Mouse (Mus musculus) erythroblast, embryonic 14.5 days (primary cell): ENCODE results near the gene Syt17. TPM values are rescaled to one million over a fixed set of nuclear protein-coding genes. Genes with fewer than 3 reads are reported as not detected.

Experiments used
- H3K27me3 ChIP-seq: 2 replicates; pipeline ENCODE4 v1.6.1; 2012; ENCODE audit warnings: inconsistent platforms; ENCODE audit not compliant: control insufficient read depth
- H3K36me3 ChIP-seq: 2 replicates; pipeline ENCODE4 v1.6.1; 2012; ENCODE audit warnings: mild to moderate bottlenecking, inconsistent platforms; ENCODE audit not compliant: control insufficient read depth
- H3K4me1 ChIP-seq: 2 replicates; pipeline ENCODE4 v1.6.1; 2012; ENCODE audit warnings: inconsistent platforms; ENCODE audit not compliant: control insufficient read depth
- H3K4me3 ChIP-seq: replicated peaks from 2 replicates; pipeline ENCODE3; 2012; ENCODE audit warnings: moderate library complexity, mild to moderate bottlenecking, inconsistent platforms
- H3K9me3 ChIP-seq: 2 replicates; pipeline ENCODE4 v1.6.1; 2012; ENCODE audit warnings: low read length, inconsistent platforms, mixed read lengths; ENCODE audit not compliant: control insufficient read depth
- GATA1 ChIP-seq: IDR thresholded peaks from 2 replicates; pipeline ENCODE4 v1.6.1; 2012; ENCODE audit warnings: low read length, inconsistent platforms, mixed read lengths
- TAL1 ChIP-seq: IDR thresholded peaks from 3 replicates; pipeline ENCODE4 v1.6.1; 2012; ENCODE audit warnings: low read length, inconsistent platforms, mixed read lengths
- polyA plus RNA-seq: library from polyadenylated mRNA; stranded (reverse); fragments of >175 nt; gene quantifications from 2 replicates; pipeline ENCODE4 v1.2.3, GENCODE M21; 2012

Syt17 gene
- polyA plus RNA-seq, 1 experiment: 0.02 TPM

DNA sequence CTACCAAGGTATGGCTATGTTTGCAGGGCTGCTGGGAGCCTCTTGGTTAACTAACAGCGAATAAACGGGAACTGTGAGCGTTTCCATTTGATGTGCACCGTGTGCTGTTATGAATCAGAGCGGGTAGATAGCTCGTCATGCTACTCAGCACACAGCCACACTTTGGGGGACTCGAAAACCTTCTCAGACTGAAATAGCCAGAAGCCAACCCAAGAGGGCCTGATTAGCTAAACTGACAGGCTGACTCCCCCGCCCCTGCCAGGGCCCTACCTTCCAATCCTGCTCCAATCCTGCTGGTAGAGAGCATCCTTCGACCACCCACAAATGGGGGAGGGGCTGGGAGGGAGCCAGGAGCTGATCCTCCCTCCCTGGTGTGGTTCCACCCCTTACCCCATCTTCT lies 4.7 kb downstream of the Syt17 start:
- H3K9me3 ChIP-seq: no peaks in the 10 kb centered on the region
- no peak overlapping the region for H3K4me3 ChIP-seq
- H3K4me1 ChIP-seq: peaks cover 2% of the 10 kb centered on the region; the same call in 1 of the 2 replicates
- H3K36me3 ChIP-seq: no peaks in the 10 kb centered on the region
- no peak for TF ChIP-seq GATA1
- TF ChIP-seq TAL1: no peak
- H3K27me3 ChIP-seq: peaks cover 34% of the 10 kb centered on the region

DNA sequence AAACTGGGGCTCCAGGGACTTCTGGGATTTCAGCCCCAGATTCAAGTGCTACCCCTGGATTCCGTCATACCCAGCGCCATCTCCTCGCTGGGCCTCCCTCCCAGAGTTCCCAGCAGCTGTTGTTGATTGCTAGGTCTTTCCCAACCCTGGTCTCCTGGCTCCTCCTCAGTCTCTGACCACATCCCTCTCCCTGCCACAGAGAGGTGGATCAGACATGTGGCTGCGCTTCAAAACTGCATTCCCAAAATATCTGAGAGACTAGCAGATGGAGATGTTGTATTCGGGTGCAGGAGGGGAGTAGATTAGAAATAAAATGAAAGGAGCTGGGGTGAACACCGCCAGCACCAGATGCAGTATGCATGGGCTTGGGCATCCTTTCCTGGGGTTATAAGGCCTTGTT lies 6.5 kb downstream of the Syt17 start:
- Histone ChIP-seq H3K4me3 (no peak overlapping the region), H3K4me1 (no peaks in the 10 kb centered on the region), H3K27me3 (peaks cover 16% of the 10 kb centered on the region), H3K36me3 (no peaks in the 10 kb centered on the region), H3K9me3 (no peaks in the 10 kb centered on the region)
- TF ChIP-seq GATA1: no peak
- no peak for TF ChIP-seq TAL1

DNA sequence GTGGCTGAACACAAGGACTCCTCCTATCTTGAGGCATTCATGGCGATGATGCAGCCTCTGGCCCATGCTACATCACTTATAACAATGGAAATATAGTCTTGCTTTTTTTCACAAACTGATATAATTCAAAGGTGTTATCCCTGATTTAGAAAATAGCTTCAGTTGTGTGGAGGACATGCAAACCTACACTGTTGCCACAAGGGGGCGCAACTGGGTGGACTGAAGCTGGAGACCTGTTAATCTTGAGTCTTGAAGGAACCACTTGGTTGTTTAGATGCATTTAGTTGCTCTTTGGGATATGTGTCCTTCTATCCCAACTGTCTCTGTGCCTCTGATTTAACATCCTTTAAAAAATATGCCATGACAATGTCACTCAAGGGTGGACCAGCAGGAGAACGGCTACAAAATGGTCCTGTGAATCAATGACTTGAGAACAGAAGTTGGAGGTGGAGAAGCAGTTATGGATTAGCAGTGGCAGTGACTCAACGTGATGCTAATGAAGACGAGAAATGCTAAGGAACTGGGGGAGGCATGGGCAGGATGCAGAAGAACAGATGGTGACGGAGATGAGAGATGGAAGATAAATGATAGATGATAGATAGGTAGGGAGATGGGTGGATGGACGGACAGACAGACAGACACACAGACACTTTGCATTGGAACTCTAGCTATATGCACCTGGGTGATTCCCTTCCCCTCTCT lies 10.8 kb downstream of the Syt17 start:
- H3K4me1 ChIP-seq: no peaks in the 10 kb centered on the region
- H3K36me3 ChIP-seq: no peaks in the 10 kb centered on the region
- TF ChIP-seq GATA1 (no peak), TAL1 (no peak)
- no peaks in the 10 kb centered on the region for H3K9me3 ChIP-seq
- no peaks in the 10 kb centered on the region for H3K27me3 ChIP-seq
- H3K4me3 ChIP-seq: no peak overlapping the region

DNA sequence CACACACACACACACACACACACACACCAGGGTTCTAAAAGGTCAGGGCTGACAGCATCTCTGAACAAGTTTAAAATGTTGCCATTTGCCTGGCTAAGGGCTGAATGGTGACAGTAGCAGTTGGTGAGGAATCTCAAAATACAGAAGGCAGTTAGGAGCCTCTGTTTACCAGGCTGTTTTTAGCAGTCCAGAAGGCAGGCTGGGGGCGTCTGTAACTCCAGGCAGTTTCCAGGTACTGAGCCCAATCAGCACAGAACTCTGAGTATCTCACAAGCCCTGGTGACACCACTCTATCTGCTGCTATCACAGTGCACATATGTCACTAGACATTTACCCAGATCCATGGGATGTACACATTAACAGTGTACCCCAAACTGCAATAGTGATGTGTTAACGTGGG lies 19.1 kb downstream of the Syt17 start:
- Histone ChIP-seq H3K4me1 (no peaks in the 10 kb centered on the region), H3K4me3 (no peak overlapping the region), H3K36me3 (no peaks in the 10 kb centered on the region), H3K27me3 (no peaks in the 10 kb centered on the region), H3K9me3 (no peaks in the 10 kb centered on the region)
- TF ChIP-seq GATA1 (no peak), TAL1 (no peak)

DNA sequence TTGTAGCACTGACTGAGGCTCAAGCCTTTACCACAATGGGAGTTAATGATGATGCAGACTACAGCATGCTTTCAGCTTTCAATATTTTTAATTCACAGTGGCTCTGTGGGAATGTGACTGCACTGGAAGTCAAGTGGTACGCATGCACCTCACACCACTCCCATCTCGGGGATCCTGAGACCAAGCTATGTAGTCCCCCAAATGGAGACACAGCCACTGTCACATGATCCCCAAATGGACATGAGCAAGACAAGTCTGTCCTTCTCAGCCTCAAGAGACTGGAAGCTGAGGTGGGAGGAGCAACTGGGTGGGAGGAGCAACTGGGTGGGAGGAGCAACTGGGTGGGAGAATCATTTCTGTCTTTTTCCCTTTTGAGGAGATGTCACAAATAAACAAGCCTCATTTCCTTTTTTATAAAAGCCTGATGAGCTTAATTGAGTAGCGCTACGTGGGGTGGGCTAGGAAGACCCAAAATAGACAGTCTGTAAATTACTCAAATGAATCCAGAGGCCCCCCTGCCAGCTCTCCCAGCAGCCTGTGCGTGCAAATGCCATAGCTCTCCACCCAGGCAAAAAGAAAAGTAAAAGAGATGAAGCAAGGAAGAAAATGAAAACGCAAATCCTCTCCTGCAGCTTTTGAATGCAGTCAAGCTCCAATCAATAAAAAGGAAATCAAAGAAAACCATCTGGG lies 28.4 kb downstream of the Syt17 start:
- TF ChIP-seq GATA1 (no peak), TAL1 (no peak)
- no peaks in the 10 kb centered on the region for H3K4me1 ChIP-seq
- H3K27me3 ChIP-seq: no peaks in the 10 kb centered on the region
- H3K9me3 ChIP-seq: no peaks in the 10 kb centered on the region
- no peak overlapping the region for H3K4me3 ChIP-seq
- no peaks in the 10 kb centered on the region for H3K36me3 ChIP-seq

DNA sequence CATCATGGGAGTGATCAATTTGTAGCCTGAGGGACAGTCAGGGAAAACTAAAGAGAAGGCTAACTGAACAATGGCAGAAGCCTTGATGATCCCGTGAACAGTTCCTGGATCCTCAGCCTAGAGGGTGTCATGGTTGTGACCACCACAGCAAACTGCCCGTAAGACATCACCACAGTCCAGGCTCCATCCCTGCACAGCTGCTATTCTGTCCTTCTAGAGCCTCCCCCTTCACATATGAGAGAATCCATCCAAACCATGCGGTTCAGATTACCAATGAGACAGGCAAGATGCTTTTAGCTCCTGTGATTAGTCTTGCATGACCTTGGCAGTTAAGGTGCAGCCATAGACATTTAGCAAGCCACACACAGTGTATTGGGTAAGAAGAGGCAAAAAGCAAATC lies 33.8 kb downstream of the Syt17 start:
- H3K36me3 ChIP-seq: no peaks in the 10 kb centered on the region
- no peaks in the 10 kb centered on the region for H3K9me3 ChIP-seq
- no peak overlapping the region for H3K4me3 ChIP-seq
- no peaks in the 10 kb centered on the region for H3K4me1 ChIP-seq
- H3K27me3 ChIP-seq: no peaks in the 10 kb centered on the region
- TF ChIP-seq TAL1: no peak
- TF ChIP-seq GATA1: no peak

DNA sequence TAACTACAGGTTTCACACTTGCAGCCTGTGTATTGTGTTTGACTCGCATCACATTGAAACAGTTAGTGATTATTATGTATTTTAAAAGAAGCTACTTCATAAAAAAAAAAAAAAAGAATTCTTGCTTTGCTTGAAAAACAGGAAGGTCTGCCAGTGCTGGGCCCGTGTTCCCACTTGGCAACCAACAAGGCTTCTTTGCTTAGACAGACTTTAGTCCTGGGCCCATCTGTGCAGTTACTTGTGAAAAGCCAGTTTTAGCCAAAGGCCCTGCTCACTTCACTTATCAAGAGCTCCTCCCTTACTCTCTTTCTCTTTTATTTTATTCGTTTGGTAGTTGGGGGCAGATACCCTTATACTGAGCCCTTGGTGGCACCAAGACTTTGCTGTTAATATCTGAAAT lies 36.1 kb downstream of the Syt17 start:
- no peaks in the 10 kb centered on the region for H3K36me3 ChIP-seq
- no peaks in the 10 kb centered on the region for H3K9me3 ChIP-seq
- no peak overlapping the region for H3K4me3 ChIP-seq
- H3K4me1 ChIP-seq: no peaks in the 10 kb centered on the region
- H3K27me3 ChIP-seq: no peaks in the 10 kb centered on the region
- TF ChIP-seq GATA1 (no peak), TAL1 (no peak)

DNA sequence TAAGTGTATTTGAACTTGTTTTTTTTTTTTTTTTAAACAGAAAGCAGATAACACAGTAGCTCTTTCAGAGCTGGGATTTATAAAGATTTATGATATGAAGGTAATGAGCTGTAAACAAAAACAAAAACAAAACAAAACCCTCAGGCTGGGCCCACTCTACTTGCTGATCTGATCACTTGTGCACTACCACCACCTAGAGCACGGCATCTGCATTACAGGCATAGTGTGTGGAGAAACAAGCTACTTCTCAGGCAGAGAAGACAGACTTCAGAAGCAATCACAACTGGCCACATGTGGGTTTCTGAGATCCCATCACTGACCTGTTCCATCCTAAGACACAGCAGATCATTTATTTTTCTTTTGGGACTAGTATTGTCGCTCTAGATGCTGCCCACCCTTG lies 38.6 kb downstream of the Syt17 start:
- no peak overlapping the region for H3K4me3 ChIP-seq
- H3K4me1 ChIP-seq: no peaks in the 10 kb centered on the region
- TF ChIP-seq TAL1: no peak
- TF ChIP-seq GATA1: no peak
- H3K9me3 ChIP-seq: no peaks in the 10 kb centered on the region
- H3K27me3 ChIP-seq: no peaks in the 10 kb centered on the region
- H3K36me3 ChIP-seq: no peaks in the 10 kb centered on the region

DNA sequence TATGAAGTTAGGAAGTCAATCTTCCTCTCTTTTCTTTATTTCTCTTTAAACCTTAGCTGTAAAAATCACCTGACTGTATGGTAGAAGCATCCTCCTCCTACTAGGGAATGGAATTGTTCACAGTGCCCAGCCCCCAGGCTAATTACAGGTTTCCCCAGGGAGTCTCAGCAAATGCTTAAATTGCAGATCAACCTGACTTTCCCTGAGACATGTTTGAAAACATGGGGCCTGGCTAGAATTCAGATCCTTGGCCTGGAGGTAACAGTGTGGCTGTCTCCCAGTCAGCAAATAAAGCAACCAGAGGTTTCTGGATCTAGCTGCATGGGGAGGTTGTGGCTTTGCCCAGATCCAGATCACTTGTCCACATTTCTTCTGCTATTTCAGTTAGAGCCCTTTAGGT lies 42.8 kb downstream of the Syt17 start:
- Histone ChIP-seq H3K4me1 (no peaks in the 10 kb centered on the region), H3K9me3 (no peaks in the 10 kb centered on the region), H3K27me3 (no peaks in the 10 kb centered on the region), H3K36me3 (no peaks in the 10 kb centered on the region), H3K4me3 (no peak overlapping the region)
- TF ChIP-seq GATA1: no peak
- TF ChIP-seq TAL1: no peak

DNA sequence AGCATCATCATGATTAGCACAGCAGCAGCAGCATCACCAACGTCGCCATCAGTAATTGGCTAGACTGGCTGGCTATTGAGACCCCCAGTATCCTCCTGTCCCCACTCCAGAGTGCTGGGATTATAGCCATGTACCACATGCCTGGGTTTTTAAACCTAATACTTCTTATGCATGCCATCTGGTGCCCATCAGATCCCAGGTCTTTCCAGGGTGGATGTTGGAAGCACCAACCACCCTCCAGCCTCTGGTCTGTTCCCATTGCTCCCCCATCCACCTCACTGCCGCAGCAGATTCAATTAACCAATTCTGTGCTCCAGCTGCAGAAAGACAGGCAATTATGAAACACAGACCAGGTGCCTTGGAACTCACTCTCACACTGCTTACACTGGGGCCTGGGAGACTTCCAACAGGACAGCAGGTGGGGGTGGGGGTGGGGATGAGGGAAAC lies 45.4 kb downstream of the Syt17 start:
- Histone ChIP-seq H3K9me3 (no peaks in the 10 kb centered on the region), H3K4me3 (no peak overlapping the region), H3K27me3 (no peaks in the 10 kb centered on the region), H3K4me1 (no peaks in the 10 kb centered on the region), H3K36me3 (no peaks in the 10 kb centered on the region)
- TF ChIP-seq TAL1: no peak
